Mouse (Mus musculus): Measurements from ENCODE around the gene Kcnip2. TPM values are rescaled to one million over a fixed set of nuclear protein-coding genes. Genes with fewer than 3 reads are reported as not detected.

The Kcnip2 gene
- total and polyA plus RNA-seq, 2 experiments from 2014 or later = 41.8 to 81.7 TPM

DNA sequence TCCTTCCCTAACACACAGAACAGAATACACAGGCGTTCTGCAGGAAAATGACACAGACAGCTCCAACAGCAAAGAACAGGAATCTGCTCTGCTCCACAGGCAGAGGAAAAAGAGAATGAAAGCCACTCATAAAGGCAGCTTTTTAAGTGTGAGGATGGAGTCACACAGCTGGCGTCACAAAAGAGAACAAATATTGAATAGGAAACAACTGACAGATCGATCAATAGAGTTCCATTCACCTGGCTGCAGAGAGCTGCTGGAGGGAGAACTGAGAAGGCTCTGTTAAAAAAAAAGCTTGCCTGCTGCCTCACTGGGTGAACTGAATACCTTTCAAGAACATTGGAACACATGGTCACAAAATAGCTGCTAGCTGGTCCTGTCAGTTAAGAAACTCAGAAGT is 28.3 kb upstream of the Kcnip2 start:
- ATAC-seq (ENCODE audit: insufficient read depth, low read depth) = no peak
- Histone ChIP-seq H3K4me2 (ENCODE audit: low read depth, low read length) (no peak overlapping the region), H3K36me3 (replicated peaks; ENCODE audit: control insufficient read depth, insufficient read depth, low read length) (0 out of 2 replicates have a peak, but pooled peaks cover 8% of the 10 kb centered on the region), H3K4me1 (ENCODE audit: control insufficient read depth, insufficient read depth) (peaks cover 4% of the 10 kb centered on the region; the same call in 1 of the 2 replicates), H3K4me3 (ENCODE audit: low read depth, low read length) (no peak overlapping the region), H3K9ac (replicated peaks; ENCODE audit: low read depth, low read length) (no peak overlapping the region), H3K9me3 (replicated peaks; ENCODE audit: control insufficient read depth, low read length) (no peaks in the 10 kb centered on the region), H3K27me3 (ENCODE audit: control insufficient read depth, insufficient read depth, low read length) (no peaks in the 10 kb centered on the region), H3K27ac (ENCODE audit: low read depth) (no peak overlapping the region)
- WGBS = 88% methylated on average over 3 of the region's 3 CpGs
- no peak for DNase-seq (ENCODE audit: low spot score)
- TF ChIP-seq EP300 (IDR thresholded peaks at IDR 0.05; ENCODE audit: low read depth) (no peak), CTCF (IDR thresholded peaks at IDR 0.05; ENCODE audit: low read depth) (no peak)

DNA sequence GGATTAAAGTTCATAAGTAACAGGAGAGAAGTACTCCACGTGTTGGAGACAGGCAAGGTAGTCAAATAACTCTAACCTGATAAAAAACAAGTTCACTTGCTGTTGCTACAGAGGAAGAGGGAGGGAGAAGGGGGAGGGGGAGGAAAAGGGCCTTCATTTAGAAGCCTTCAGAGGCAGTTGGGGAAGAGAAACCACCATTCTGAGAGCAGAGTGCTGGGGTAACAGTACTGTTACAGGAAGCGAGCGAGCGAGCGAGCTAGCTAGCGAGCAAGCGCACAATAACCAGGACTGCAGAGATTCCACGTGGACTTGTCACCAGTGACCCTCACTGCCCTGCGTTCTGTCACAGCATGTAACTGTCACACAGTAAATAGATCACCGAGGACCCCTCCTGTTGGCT is 27.6 kb upstream of the Kcnip2 start:
- H3K9me3 ChIP-seq (replicated peaks; ENCODE audit: control insufficient read depth, low read length) = no peaks in the 10 kb centered on the region
- peaks cover 4% of the 10 kb centered on the region; the same call in 1 of the 2 replicates for H3K4me1 ChIP-seq (ENCODE audit: control insufficient read depth, insufficient read depth)
- peak; percentile 39; the same call in 1 of the 2 replicates for ATAC-seq (ENCODE audit: insufficient read depth, low read depth)
- no peak overlapping the region; the same call in 1 of the 2 replicates for H3K4me2 ChIP-seq (ENCODE audit: low read depth, low read length)
- 0 out of 2 replicates have a peak overlapping the region, but pooled peaks have one; percentile 2 for H3K9ac ChIP-seq (replicated peaks; ENCODE audit: low read depth, low read length)
- peak overlapping the region; percentile 31; the same call in 1 of the 2 replicates for H3K27ac ChIP-seq (ENCODE audit: low read depth)
- no peak for TF ChIP-seq CTCF (IDR thresholded peaks at IDR 0.05; ENCODE audit: low read depth)
- no peak for TF ChIP-seq EP300 (IDR thresholded peaks at IDR 0.05; ENCODE audit: low read depth)
- DNase-seq (ENCODE audit: low spot score) = no peak
- WGBS = 23% methylated on average over 10 of the region's 10 CpGs
- H3K36me3 ChIP-seq (replicated peaks; ENCODE audit: control insufficient read depth, insufficient read depth, low read length) = 0 out of 2 replicates have a peak, but pooled peaks cover 8% of the 10 kb centered on the region
- no peak overlapping the region for H3K4me3 ChIP-seq (ENCODE audit: low read depth, low read length)
- H3K27me3 ChIP-seq (ENCODE audit: control insufficient read depth, insufficient read depth, low read length) = no peaks in the 10 kb centered on the region

DNA sequence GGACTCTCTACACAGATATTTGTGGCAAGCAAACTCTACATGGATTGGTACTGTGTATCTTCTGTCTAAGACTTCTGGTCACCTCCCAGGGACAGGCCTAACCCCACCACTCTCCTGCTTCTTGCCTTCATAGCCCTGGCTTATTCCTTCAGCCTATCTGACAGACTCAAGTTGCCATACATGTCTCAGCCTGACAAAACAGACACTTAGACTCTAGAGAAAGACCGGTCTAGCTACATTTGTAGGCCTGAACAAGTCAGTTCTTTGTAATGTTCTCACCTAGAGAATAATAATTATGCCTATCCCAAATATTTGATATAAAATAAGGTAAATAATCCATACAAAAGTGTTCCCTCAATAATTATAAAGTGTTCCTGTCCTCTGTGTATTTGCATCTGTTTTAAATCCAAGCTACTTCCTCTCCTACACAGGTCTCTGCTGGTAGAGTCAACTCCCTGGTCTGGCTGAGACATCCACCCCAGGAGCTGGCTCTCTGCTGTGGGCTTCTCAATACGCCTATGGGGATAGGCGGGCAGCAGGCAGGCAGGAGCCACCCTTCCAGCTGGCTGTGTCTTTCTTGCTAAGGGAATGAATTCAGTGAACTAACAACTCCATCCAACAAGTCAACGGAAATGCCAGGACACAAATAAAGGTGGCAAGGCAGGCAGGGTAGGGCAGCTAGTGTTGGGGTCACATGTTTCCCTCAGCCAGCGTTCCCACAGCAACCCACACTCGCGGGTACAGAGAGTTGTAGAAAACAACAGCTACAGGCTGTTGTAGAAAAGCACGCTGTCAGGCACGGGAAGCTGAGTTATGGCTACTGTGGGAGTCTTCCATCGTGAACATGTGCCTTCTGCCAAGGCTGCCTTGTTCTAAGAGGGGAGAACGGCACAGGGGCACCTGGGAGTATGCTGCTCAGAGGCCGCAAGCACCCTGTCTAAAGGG is 21.5 kb upstream of the Kcnip2 start:
- no peak overlapping the region for H3K4me3 ChIP-seq (ENCODE audit: low read depth, low read length)
- H3K9me3 ChIP-seq (replicated peaks; ENCODE audit: control insufficient read depth, low read length) = no peaks in the 10 kb centered on the region
- ATAC-seq (ENCODE audit: insufficient read depth, low read depth) = no peak
- peaks cover 14% of the 10 kb centered on the region for H3K4me1 ChIP-seq (ENCODE audit: control insufficient read depth, insufficient read depth)
- DNase-seq (ENCODE audit: low spot score) = no peak
- WGBS = 77% methylated on average over 12 of the region's 12 CpGs
- TF ChIP-seq CTCF (IDR thresholded peaks at IDR 0.05; ENCODE audit: low read depth) = no peak
- no peak for TF ChIP-seq EP300 (IDR thresholded peaks at IDR 0.05; ENCODE audit: low read depth)
- H3K4me2 ChIP-seq (ENCODE audit: low read depth, low read length) = no peak overlapping the region
- no peak overlapping the region for H3K27ac ChIP-seq (ENCODE audit: low read depth)
- no peaks in the 10 kb centered on the region for H3K36me3 ChIP-seq (replicated peaks; ENCODE audit: control insufficient read depth, insufficient read depth, low read length)
- no peaks in the 10 kb centered on the region for H3K27me3 ChIP-seq (ENCODE audit: control insufficient read depth, insufficient read depth, low read length)
- H3K9ac ChIP-seq (replicated peaks; ENCODE audit: low read depth, low read length) = no peak overlapping the region

DNA sequence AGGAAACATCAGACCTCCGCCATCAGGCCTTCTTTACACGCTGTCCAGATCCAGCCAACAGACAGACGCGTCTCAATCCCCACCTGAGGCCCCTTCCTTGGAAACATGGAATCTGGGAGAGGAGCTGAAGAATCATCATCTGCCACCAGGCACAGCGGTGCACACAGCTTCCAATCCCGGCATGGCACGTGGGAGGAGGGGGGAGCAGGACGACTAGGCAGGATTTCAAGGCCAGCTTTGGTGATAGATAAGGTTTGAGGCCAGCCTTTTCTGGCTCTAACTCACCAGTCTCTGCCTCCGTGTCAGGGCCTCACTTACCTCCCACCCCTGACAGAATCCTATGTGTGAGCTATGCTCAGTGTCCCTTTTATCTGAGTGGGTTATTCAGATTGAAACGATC is 19.6 kb upstream of the Kcnip2 start:
- no peak overlapping the region for H3K9ac ChIP-seq (replicated peaks; ENCODE audit: low read depth, low read length)
- 55% methylated on average over 10 of the region's 10 CpGs for WGBS
- H3K4me1 ChIP-seq (ENCODE audit: control insufficient read depth, insufficient read depth) = peaks cover 21% of the 10 kb centered on the region
- H3K4me2 ChIP-seq (ENCODE audit: low read depth, low read length) = no peak overlapping the region
- TF ChIP-seq EP300 (IDR thresholded peaks at IDR 0.05; ENCODE audit: low read depth) = no peak
- no peak for TF ChIP-seq CTCF (IDR thresholded peaks at IDR 0.05; ENCODE audit: low read depth)
- H3K36me3 ChIP-seq (replicated peaks; ENCODE audit: control insufficient read depth, insufficient read depth, low read length) = no peaks in the 10 kb centered on the region
- peak; percentile 79 for ATAC-seq (ENCODE audit: insufficient read depth, low read depth)
- no peaks in the 10 kb centered on the region for H3K27me3 ChIP-seq (ENCODE audit: control insufficient read depth, insufficient read depth, low read length)
- H3K9me3 ChIP-seq (replicated peaks; ENCODE audit: control insufficient read depth, low read length) = no peaks in the 10 kb centered on the region
- H3K4me3 ChIP-seq (ENCODE audit: low read depth, low read length) = no peak overlapping the region
- no peak for DNase-seq (ENCODE audit: low spot score)
- peak overlapping the region; percentile 46; the same call in 1 of the 2 replicates for H3K27ac ChIP-seq (ENCODE audit: low read depth)

DNA sequence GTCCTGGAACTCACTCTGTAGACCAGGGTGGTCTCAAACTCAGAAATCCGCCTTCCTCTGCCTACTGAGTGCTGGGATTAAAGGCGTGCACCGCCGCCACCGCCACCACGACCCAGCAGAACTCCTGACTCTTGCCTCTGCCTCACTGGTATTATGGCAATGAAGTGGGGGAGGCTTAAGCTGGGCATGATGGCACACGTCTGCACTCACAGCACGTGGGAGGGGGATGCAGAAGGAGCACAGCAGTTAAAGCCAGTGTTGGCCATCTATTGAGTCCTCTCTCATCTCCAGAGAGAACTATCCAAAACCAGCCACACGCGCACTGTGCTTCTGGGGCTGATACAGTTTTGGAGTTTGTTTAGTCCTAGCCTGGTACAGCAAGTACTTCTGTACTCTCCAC is 17.8 kb upstream of the Kcnip2 start:
- no peaks in the 10 kb centered on the region for H3K36me3 ChIP-seq (replicated peaks; ENCODE audit: control insufficient read depth, insufficient read depth, low read length)
- peaks cover 21% of the 10 kb centered on the region for H3K4me1 ChIP-seq (ENCODE audit: control insufficient read depth, insufficient read depth)
- 91% methylated on average over 10 of the region's 10 CpGs for WGBS
- H3K9ac ChIP-seq (replicated peaks; ENCODE audit: low read depth, low read length) = no peak overlapping the region
- TF ChIP-seq EP300 (IDR thresholded peaks at IDR 0.05; ENCODE audit: low read depth) = no peak
- TF ChIP-seq CTCF (IDR thresholded peaks at IDR 0.05; ENCODE audit: low read depth) = no peak
- no peak overlapping the region for H3K4me2 ChIP-seq (ENCODE audit: low read depth, low read length)
- no peaks in the 10 kb centered on the region for H3K27me3 ChIP-seq (ENCODE audit: control insufficient read depth, insufficient read depth, low read length)
- ATAC-seq (ENCODE audit: insufficient read depth, low read depth) (no peak), DNase-seq (ENCODE audit: low spot score) (no peak)
- no peaks in the 10 kb centered on the region for H3K9me3 ChIP-seq (replicated peaks; ENCODE audit: control insufficient read depth, low read length)
- no peak overlapping the region for H3K4me3 ChIP-seq (ENCODE audit: low read depth, low read length)
- H3K27ac ChIP-seq (ENCODE audit: low read depth) = no peak overlapping the region

Data from heart, postnatal 0 days (tissue).